Mouse (Mus musculus) 416B (cell line): ENCODE measurements around the gene Olfr142.
"Not testable (repeated sequence)": the region's sequence is repeated elsewhere in the genome, so short reads cannot be mapped to it uniquely, and the experiment has no call there.

Experiments used
- DNase-seq: peaks from one replicate; pipeline ENCODE4 v3.0.0; 2011; ENCODE audit warnings: low read depth

Olfr142 gene

GRCm38 (mm10) chr2:90257492-90257891 lies at the start of gene Olfr142:
TSS of gene Olfr142 (minus strand) at chr2:90257592.
- DNase-seq = no peak

GRCm38 (mm10) chr2:90292741-90293140 lies 35.3 kb upstream of the Olfr142 start, which contains the start of gene Olfr1272:
TSS of gene Olfr1272 (minus strand) at chr2:90292841.
- DNase-seq = no peak

GRCm38 (mm10) chr2:90270932-90271331 lies 13.5 kb upstream of the Olfr142 start, which contains the start of gene Olfr1271:
TSS of gene Olfr1271 (minus strand) at chr2:90271032.
- DNase-seq = no peak

GRCm38 (mm10) chr2:90224393-90224792 lies 33.0 kb downstream of the Olfr142 start, which contains the start of gene Olfr1506:
TSS of gene Olfr1506 (minus strand) at chr2:90224493.
- DNase-seq = not testable (repeated sequence)
